Mouse (Mus musculus) layer of hippocampus, postnatal 36 days (tissue): ENCODE measurements at regions not wholly inside any gene's neighbourhood (a gene's known extent, or its start where the extent isn't known, plus 50 kb on each side); places are given as distances from the start of the nearest gene placed in this dataset.

Source experiments
- DNase-seq, 2 experiments: peaks; one replicate each; pipeline ENCODE4 v3.0.0; 2022

- no peak for DNase-seq
Observed at GRCm38 (mm10) chr1:124652872-124653271, 607.5 kb upstream of the Dpp10 start.

DNA sequence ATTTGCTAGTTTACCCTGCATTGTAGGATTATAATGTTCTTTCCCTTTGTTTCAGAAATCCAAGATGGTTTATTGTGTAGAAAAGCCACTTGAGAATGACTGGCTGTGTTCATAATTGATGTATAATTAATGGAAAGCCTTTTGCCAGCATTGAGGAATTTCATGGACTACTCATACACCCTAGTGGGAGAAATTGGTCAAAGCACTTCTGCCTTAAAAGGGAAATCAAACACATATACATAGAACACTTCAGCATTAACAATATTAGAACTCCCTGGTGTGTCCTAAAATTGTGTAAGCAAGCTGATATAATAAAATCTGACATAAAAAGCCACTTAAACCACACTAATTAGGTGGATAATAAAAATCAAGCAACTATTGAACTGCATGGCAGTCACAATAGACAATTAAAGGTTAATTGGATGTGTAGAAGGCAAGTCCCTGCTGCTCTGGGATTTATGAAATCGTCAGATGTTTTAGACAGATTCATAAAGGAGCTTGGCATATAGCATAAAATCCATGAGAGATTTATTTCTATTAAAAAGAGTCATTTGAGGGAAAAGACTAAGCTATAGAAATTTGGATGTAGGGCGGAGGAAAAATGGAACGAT, 607.0 kb upstream of the Dpp10 start:
- DNase-seq = no peak

GRCm38 (mm10) chr1:124635246-124635768, 589.9 kb upstream of the Dpp10 start:
- DNase-seq = no peak

GRCm38 (mm10) chr1:124630084-124630483, 584.7 kb upstream of the Dpp10 start:
- no peak for DNase-seq

- no peak for DNase-seq
Observed at GRCm38 (mm10) chr1:124584620-124585019, 539.3 kb upstream of the Dpp10 start.
